7 mouse cellular contexts compared by ENCODE assay signal in genomic region chr9:42264145-42264544, GRCm38 (mm10). TPM values are rescaled to one million over a fixed set of nuclear protein-coding genes. Genes with fewer than 3 reads are reported as not detected.
DNase-seq lines count a peak whose midpoint lies in the region; ATAC-seq and TF ChIP-seq lines count a peak whose summit lies in the region.

TSS of gene Sc5d (minus strand) at chr9:42264256.

- ATAC-seq in intestine, postnatal 0 days: peak; percentile 99
- peak; percentile 98 for ATAC-seq in midbrain, embryonic 12.5 days (ENCODE audit: low FRiP score, low read depth)

- TF ChIP-seq POLR2A in small intestine, adult 2 months (IDR thresholded peaks at IDR 0.05; ENCODE audit: low read depth, low read length): peak; percentile 96

- intact Hi-C loops in left cerebral cortex, postnatal 4 days (cut with DNase I): no loop called here

- under 1% methylated on average over 37 of the region's 49 CpGs for WGBS in intestine, postnatal 0 days
- under 1% methylated on average over 49 of the region's 49 CpGs for WGBS in midbrain, embryonic 12.5 days
- under 1% methylated on average over 49 of the region's 49 CpGs for WGBS in small intestine, adult 2 months

- no peaks in the 10 kb centered on the region for H3K9me3 ChIP-seq in intestine, postnatal 0 days (ENCODE audit: control insufficient read depth)
- H3K9me3 ChIP-seq in midbrain, embryonic 12.5 days: no peaks in the 10 kb centered on the region

- H3K27me3 ChIP-seq in intestine, postnatal 0 days (replicated peaks; ENCODE audit: control insufficient read depth, insufficient read depth, low read length): no peaks in the 10 kb centered on the region
- no peaks in the 10 kb centered on the region; the same call in 1 of the 2 replicates for H3K27me3 ChIP-seq in midbrain, embryonic 12.5 days
- H3K27me3 ChIP-seq in small intestine, adult 2 months (ENCODE audit: control insufficient read depth, insufficient read depth, low read length): no peaks in the 10 kb centered on the region

- no peak for TF ChIP-seq CTCF in intestine, postnatal 0 days (IDR thresholded peaks at IDR 0.05; ENCODE audit: low read depth)
- no peak for TF ChIP-seq CTCF in small intestine, adult 2 months (IDR thresholded peaks at IDR 0.05; ENCODE audit: extremely low read depth, insufficient read length, insufficient replicate concordance, low read depth, low read length)

- no peaks in the 10 kb centered on the region for H3K4me1 ChIP-seq in intestine, postnatal 0 days (replicated peaks; ENCODE audit: control insufficient read depth, insufficient read depth, low read length)
- H3K4me1 ChIP-seq in midbrain, embryonic 12.5 days: peaks cover 25% of the 10 kb centered on the region
- peaks cover 10% of the 10 kb centered on the region; the same call in 1 of the 2 replicates for H3K4me1 ChIP-seq in small intestine, adult 2 months (ENCODE audit: control insufficient read depth, insufficient read depth, insufficient read length, low read length)

- peaks cover 1% of the 10 kb centered on the region; the same call in 1 of the 2 replicates for H3K36me3 ChIP-seq in intestine, postnatal 0 days (ENCODE audit: control insufficient read depth, insufficient read depth)
- H3K36me3 ChIP-seq in midbrain, embryonic 12.5 days: peaks cover 16% of the 10 kb centered on the region
- H3K36me3 ChIP-seq in small intestine, adult 2 months (ENCODE audit: control insufficient read depth, insufficient read depth, low read length): peaks cover 5% of the 10 kb centered on the region

- peak within 1 kb of the TSS; percentile 81 for H3K4me3 ChIP-seq in intestine, postnatal 0 days (ENCODE audit: low read depth, low read length)
- H3K4me3 ChIP-seq in midbrain, embryonic 12.5 days: peak within 1 kb of the TSS; percentile 83
- peak within 1 kb of the TSS; percentile 88 for H3K4me3 ChIP-seq in small intestine, adult 2 months (ENCODE audit: low read depth, low read length)

- DNase-seq in adrenal gland, adult 8-10 months: peak; percentile 92
- peak; percentile 87 for DNase-seq in embryo, embryonic 9.5 days (ENCODE audit: extremely low spot score)
- DNase-seq in gonadal fat pad, adult 2 months (ENCODE audit: low read depth): no peak
- DNase-seq in left cerebral cortex, postnatal 4 days: peak; percentile 97

- H3K4me2 ChIP-seq in intestine, postnatal 0 days (replicated peaks; ENCODE audit: low read depth): peak within 1 kb of the TSS; percentile 91
- peak within 1 kb of the TSS; percentile 75 for H3K4me2 ChIP-seq in midbrain, embryonic 12.5 days (replicated peaks)

- H3K9ac ChIP-seq in intestine, postnatal 0 days (ENCODE audit: low read depth, low read length): peak within 1 kb of the TSS; percentile 75
- peak within 1 kb of the TSS; percentile 84 for H3K9ac ChIP-seq in midbrain, embryonic 12.5 days (replicated peaks)

- H3K27ac ChIP-seq in intestine, postnatal 0 days (ENCODE audit: low read depth, low read length): peak within 1 kb of the TSS; percentile 63
- peak within 1 kb of the TSS; percentile 88 for H3K27ac ChIP-seq in midbrain, embryonic 12.5 days (replicated peaks)
- peak within 1 kb of the TSS; percentile 65 for H3K27ac ChIP-seq in small intestine, adult 2 months (ENCODE audit: insufficient read depth, low read depth, low read length)

RNA-seq across cellular contexts. Expression of gene Sc5d, which starts in this region (rescaled TPM):
- 100 to 1,000 TPM in 1 of 4 experiments, 10 to 100 TPM in 3; 66.2 to 126 (median 84.4) TPM for total RNA-seq in adrenal gland, adult 8-10 months (2022)
- 82.6 and 141 TPM in 2 replicates for polyA plus RNA-seq in gonadal fat pad, adult 2 months (2012; rRNA removed)
- 79.8 and 87.7 TPM in 2 replicates for polyA plus RNA-seq in intestine, postnatal 0 days (2015; fragmentation: Nextera tagmentation; extraction: Ambion mirVana)
- 10 to 100 TPM; 64.0 to 65.0 TPM for total RNA-seq in left cerebral cortex, postnatal 4 days (2021)
- 65.9 and 67.5 TPM in 2 replicates for polyA plus RNA-seq in midbrain, embryonic 12.5 days (2016; fragmentation: Nextera tagmentation; extraction: Ambion mirVana)
- 35.5 and 90.5 TPM in 2 replicates for polyA plus RNA-seq in small intestine, adult 2 months (2012; rRNA removed)
